In genomic region chr5:142694627-142695340, GRCm38 (mm10) we compare ENCODE assay signal across 7 mouse cellular contexts. TPM values are rescaled to one million over a fixed set of nuclear protein-coding genes. Genes with fewer than 3 reads are reported as not detected.
A peak's percentile ranks its signal among the peaks of the same experiment; 100 is the strongest.
DNase-seq lines count a peak whose midpoint lies in the region.

No protein-coding gene starts in this region.

- peak; percentile 43 for DNase-seq in layer of hippocampus, adult 11-12 months (ENCODE audit: low spot score)
- DNase-seq in layer of hippocampus, postnatal 36 days = no peak
- peak; percentile 81 for DNase-seq in NIH3T3 (ENCODE audit: low read depth)
- peak; percentile 63 for DNase-seq in c-Kit-positive CD71-negative TER-119-negative erythroid progenitor cells, embryonic 14.5 days (ENCODE audit: low read depth)
- DNase-seq in kidney, postnatal 25 days = peak; percentile 68 to 73
- DNase-seq in ovary, postnatal 36 days (ENCODE audit: low spot score) = peak; percentile 72
- DNase-seq in right cerebral cortex, postnatal 36 days (ENCODE audit: low spot score in 2 of 2) = no peak

RNA-seq across cellular contexts. Expression of gene Slc29a4, which starts 2.5 kb away (rescaled TPM):
- total RNA-seq in layer of hippocampus, postnatal 36 days (2021) = 10 to 100 TPM; 49.2 to 50.3 TPM

Comparison
In these comparisons a context has a peak if more than half of its experiments do, and no peak if none do; other contexts are left out.
1. DNase-seq: peak in layer of hippocampus, adult 11-12 months (single experiment), NIH3T3 (single experiment), c-Kit-positive CD71-negative TER-119-negative erythroid progenitor cells, embryonic 14.5 days (single experiment), kidney, postnatal 25 days (2 of 2) and ovary, postnatal 36 days (single experiment); none in layer of hippocampus, postnatal 36 days (0 of 2) and right cerebral cortex, postnatal 36 days (0 of 2).